Mouse (Mus musculus): ENCODE data around the gene AC131692.1.

- TF ChIP-seq CTCF (IDR thresholded peaks at IDR 0.05; ENCODE audit: low read depth, low read length) = no peak
- no peak for TF ChIP-seq POLR2A (IDR thresholded peaks at IDR 0.05; ENCODE audit: insufficient read depth, low read length)
Observed at GRCm38 (mm10) chr19:6069851-6070250, 24.4 kb upstream of the AC131692.1 start.

Measured in ES-Bruce4 (cell line).